Mouse (Mus musculus) ovary, postnatal 14 days (tissue): ENCODE results near the gene Slc35b3.
A peak's percentile ranks its signal among the peaks of the same experiment; 100 is the strongest.

ENCODE experiments used
- DNase-seq: peaks from one replicate; pipeline ENCODE4 v3.0.0; 2022; ENCODE audit warnings: low spot score

Gene Slc35b3

DNA sequence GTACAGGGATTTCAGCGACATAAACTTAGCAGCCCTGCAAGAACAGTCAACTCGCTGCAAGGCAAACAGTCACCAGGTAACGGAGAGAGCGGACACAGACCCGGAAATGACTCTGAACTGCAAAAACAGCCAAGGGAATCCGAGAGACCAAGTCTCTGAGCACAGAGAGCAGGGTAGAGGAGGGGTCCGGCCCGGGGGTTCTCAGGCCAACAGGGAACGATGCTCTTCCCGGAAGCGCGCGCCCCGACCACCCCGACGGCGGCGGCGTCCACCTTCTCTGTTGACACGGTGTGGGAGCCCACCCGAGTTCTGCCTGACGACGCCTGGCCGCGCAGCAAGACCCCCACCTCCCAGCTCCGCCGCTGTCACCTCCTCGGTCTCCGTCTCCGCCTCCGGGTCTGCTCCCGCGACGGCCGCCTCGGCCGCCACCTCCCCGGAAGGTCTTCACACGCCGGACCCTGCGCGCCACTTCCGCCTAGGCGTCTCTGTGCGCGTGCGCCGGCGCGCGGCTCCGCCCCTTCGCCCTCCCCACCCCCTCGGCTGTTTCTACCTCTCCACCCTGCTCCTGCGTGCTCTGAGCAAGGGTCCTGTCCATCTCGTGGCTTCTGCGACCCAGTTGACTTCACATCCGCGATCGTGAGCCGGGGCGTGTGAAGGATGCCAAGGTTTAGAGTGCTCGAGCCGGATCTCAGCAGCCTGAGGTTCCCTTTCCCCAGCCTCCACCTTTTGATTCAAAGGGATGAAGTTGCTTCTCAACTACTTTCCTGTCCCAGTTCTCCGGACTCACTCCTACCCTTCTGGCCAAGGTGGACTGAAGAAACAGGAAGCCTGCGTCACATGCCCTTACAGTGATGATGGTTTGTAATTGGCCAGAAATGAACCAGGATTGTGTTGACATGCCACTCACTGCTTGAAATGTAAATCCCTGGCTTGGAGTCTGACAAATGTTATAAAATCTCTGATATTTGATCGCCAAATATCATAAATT, at the start of gene Slc35b3:
TSS of gene Slc35b3 (minus strand) at position 813 of the 988 bp plus-strand sequence.
- DNase-seq = peak; percentile 73

DNA sequence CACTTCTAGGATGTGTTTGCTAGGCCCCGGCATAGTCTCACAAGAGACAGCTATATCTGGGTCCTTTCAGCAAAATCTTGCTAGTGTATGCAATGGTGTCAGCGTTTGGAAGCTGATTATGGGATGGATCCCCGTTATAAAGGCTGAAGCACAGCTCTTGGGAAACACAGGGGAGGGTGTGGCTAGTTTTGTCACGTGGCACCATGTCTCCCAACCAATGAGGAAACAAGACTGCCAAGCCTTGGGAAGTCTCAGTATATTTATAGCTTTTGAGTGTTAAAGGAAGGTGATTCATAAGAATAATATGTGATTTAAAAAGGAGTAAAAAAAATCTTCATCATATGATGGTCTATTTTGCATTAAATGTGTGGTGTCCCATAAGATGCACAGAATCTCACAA, 49.6 kb upstream of the Slc35b3 start:
- DNase-seq = no peak

DNA sequence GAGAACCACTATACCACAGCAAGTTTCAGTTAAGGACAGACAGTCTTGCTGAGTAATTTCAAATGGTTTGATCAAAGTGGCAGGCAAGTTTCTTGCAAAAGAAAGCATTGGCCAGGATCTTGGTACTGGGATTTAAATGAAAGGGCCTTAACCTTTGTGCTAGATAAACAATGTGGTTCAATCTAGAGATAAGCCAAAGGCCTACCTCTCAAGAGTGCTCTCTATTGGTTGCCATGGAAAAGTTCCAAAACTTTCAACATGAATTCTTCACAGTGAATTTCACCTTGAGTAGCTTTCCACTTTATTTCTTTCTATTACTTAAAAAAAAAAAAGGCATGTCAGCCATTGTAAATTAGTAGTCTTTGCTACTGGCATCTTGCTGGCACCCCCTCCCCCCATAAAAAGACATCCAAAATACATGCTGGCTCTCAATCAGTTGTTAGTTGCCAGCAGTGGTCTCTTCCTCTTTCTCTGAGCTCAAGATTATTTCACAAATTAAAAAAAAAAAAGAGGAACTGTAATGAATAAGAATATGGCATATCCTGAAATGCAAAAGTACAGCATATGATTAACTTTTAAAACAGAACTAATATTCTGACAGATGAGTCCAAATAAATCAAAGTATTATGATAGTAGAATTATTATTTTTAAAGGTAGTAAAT, 42.6 kb upstream of the Slc35b3 start:
- DNase-seq = no peak

DNA sequence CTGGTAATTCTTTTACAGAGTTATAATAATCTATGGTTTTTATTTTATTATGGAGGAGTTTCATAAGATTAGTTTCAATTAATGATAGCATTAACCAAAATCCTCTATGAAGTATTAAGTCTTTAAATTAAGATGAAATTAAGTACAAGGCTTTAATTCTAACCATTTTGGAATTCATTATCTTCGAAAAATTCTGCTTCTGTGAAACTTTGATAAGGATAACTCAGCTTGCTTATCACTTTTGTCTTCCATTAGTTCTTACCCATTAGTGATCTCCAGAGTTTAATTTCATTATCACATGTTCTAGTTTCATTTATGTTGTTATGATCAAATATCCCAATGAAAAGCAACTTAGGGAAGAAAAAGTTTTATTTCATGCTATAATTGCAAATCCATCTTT, 41.7 kb upstream of the Slc35b3 start:
- no peak for DNase-seq

DNA sequence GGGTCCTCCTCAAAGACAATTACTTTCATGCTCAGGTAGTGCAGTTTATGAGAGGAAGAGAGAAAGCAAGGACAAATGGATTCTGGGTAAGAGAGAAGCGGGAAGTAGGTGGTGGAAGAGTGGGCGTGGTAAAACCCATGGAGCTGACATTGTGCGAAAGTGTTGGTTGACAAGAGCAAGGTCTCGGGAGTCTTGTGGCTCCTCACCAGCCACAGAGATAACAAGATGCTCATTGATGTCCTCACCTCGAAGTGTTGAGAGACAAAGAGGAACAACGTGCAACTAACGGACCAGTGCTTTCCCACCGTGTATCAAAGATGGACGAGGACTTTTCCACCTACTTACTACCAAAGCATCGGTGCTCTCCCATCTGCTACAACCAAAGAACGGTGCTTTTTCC, 40.8 kb upstream of the Slc35b3 start:
- no peak for DNase-seq

DNA sequence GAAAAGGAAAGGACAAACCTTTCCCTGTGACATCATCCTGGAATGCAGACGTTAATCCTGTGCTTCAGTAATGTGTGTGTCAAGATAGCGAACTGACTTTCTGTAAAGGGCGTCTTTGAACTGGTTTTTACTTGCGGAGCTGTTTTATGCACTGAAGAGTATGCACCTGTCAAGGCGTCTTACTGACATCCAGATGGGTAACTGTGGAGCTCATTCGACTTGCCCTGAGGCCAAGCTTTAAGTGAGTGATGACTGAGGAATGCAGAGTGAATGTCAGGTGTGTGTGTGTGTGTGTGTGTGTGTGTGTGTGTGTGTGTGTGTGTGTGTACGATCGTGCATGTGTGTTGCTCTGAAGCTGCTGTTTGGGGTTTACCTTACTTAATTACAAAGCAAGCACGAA, 38.3 kb upstream of the Slc35b3 start:
- DNase-seq = no peak

DNA sequence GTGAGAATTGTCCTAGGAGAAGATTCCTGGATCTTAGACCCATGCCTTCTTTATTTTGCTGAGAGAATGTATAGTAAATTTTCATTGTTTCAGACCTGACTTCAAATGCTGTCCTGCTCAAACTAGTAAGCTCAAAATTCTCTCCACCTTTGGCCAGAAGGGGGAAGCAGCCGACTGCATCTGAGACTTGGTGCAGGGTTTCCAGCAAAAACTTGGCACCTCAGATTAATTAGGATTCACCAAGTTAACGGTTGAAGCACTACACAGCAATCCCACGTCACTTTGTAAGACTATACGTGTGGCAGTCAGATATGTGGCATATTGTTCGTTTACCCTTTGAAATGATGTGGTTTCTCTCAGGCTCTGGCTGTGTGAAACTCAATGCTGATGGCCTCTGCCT, 31.9 kb upstream of the Slc35b3 start:
- DNase-seq = peak; percentile 11

DNA sequence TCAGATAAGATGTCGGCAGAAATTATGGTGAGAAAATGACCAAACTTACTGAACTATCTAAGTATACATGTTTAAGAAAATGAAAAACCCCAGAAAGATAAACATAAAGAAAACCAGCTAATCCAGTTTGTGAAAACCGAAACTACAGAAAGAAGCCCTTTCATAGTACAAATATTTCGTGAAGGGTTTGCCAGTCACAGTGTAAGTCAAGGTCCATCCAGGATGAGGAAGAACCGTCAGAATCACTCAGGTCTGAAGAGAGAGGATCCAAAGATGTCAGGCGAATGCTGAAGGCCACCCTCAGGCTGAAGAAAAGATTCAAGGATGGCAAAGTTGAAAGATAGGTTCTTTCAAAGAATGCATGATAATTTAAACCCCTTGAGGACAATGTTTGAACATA, 23.1 kb upstream of the Slc35b3 start:
- DNase-seq = no peak

DNA sequence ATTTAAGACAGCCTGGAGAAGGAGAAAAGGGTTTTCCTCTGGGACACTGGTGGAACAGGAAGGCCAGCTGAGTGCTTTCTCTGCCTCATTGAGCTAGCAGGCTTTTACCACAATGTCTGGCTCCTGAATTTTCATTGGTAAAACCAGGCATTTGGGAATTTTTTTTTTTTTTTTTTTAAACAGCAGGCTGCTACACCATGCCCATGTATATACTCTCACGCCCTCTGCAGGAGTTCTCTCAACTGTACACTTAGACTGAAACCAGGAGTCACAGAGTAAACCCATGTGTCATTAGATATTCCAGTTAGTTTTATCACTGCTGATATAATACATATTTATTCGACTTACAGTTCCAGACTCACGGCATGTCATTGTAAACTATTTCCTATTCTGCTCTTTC, 20.2 kb upstream of the Slc35b3 start:
- no peak for DNase-seq

DNA sequence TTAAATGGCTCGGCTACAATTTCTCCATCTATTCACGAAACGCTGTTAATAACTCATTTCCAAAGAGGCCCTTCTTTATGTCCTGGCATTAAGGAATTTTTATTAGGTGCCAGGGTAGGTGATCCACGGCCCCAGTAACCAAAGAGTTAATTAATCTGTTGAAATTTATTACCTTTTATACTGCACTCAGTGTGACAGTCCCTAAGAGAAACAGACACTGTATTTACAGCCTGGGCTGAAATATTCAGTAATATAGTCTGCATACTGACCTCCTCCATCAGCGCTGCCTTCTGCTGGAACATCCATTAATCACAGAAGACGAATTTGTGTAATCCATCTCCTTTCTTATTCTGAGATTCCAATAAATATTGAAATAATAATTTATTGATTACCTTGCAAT, 16.3 kb upstream of the Slc35b3 start:
- no peak for DNase-seq

DNA sequence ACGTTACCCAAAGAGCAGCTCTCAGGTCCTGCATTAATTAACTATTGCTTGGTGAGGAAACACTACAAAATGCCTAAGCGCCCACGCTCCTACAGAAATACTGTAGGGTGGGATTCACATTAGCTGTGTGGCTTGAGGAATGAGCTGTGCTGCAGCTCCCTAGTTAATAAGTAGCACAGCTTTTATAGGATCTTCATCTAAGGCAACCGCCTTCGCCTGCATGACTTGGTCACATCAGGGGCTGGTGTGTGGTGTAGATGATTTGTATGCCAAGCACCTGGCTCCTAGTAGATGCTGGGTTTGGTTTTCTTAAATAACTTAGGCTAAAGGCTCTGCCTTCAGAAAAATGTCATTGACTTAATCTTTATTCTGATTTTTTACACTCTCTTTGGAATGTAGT, 15.2 kb upstream of the Slc35b3 start:
- no peak for DNase-seq

DNA sequence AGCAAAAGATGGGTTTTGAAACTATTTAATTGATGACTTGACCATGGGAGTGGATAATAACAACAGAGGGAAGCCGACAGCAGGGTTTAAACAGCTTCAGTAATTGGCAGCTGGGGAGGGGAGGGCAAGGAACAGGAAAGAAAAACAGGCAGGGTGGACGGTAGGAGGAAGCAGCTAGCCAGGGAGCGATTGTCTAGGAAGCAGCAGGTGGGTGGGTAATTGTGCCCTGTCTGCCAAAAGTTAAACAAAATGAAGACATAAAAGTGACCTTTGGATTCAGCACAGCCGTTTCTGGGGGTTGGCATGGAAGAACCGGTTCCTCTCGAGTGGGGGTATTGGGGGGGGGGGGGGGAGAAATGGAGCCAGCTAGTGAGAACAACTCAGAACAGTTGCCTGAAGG, 11.9 kb upstream of the Slc35b3 start:
- no peak for DNase-seq

DNA sequence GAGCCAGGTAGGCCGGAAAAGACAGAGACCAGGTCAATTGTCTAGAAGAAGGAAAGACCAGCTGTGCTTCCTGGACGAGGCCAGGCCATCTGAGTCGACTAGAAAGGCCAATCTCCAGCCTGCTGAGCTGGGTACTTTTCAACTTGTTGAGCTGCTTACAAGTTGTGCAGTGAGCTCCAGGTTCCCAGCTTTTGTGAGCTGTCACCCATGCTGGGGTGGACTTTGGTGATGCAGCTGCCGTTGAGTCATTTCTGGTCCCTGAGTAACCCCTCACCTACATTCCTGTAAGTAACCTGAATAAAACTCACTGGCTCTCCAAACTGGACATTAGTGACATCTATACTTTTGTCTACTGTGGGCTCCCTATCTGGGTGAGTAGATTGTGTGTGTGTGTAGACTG, 10.4 kb upstream of the Slc35b3 start:
- no peak for DNase-seq

DNA sequence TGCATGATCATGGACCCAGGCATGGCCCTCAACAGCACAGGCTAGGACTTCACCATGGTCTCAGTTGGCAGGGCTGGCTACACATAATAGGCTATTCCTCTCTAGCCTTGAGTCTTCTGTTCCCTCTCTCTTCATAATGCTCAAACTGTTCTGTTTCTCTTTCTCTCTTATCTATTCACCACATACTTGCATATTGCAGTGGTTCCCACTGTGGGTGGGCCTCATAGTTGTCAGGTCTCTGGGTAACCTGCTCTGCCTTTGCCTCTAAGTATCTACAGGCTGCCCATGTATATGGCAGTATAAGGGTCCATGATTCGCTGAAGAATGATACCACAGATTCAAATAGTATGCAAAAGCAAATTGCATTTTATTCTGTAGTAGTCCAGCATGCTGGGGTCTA, 6.8 kb upstream of the Slc35b3 start:
- no peak for DNase-seq

DNA sequence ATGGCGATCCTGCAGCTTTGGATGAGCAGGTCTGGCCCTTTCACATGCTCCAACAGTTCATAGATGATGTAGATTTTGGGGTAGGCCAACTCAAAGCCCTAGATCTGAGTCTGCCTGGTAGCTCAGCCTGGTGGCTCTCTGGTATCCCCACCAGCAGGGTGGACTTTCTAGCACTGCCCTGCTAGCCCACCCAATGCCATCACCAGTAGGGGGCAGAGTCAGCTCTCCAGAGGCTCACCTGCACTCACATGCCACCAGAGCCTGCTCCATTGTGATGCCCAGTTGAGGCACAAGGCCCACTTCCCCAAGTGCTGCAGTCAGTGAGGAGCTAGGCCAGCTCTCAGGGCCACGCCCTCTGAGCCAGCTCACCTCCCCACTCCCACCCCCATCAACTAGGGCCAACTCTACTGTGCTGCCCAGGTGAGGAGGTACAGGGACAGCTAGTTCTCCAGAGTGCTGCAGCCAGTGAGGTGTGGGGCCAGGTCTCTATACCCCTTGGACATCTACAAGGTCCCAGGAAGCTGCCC, 6.3 kb upstream of the Slc35b3 start:
- no peak for DNase-seq

DNA sequence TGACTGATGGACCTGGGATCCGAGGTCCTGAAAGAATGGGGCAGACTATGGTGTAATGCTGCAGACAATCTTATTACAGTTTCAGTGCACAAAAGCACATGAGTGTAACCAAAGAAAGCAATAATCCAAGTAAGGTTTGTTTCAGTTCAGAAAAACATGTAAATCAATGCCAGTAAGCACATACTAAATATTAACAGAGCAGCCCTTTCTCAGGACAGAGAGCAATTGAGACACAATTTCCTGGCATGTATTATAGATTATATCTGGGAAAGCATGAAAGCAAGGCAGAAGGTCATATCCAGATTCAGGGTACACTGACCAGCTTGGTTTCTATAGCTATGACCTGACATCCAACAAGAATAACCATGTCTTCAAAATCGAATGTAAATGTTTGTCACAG, 2.1 kb upstream of the Slc35b3 start:
- DNase-seq = no peak

DNA sequence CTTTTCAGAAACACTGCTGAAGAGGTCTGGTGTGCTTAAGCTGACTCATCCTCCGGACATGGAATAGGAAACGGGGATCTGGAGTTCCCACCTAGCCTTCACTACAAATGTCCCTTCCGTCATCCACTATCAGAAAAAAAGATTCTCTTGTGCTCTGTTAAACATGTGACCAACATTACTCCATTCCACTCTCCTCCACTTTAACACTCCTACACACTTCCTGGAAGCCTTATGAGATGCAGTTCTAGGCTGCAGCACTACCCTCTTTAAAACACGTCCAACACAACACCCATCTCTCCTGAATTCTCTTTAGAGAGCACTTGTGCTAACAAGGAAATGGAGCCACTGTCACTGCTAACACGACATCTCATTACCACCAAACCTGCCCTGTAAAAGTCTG, 2.6 kb downstream of the Slc35b3 start:
- DNase-seq = no peak

DNA sequence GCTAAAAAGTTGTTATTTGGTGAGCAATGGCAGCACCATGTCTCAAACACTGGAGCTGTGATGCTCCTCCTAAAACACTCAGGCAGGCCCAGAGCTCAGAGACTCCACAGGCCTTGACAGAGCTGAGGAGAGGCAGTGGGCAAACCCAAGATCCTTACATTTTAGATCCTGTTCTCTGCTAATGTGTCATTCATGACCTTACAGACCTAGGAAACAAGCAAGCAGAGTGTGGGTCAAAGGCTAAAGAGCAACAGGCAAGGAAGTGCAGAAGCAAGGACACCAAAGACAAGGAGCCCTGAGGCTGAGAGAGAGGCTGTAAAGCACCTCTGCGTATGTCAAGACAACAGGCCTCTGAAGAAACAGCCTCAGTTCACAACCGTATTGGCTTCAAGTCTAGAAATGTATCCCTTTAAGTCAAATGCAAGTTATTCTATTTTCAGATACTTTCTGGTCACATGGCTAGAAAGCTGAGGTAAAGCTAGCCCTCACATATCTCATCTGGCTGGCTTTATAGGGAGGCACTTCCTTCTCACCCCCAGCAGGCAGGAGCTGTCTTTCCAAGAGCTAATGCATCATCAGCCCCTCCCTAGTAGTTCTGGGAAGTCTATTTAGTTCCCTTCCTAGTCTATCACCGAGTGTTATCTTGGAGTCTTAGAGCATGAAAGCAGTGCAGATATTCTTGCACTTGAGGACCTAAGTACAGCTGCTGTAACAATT, 14.2 kb downstream of the Slc35b3 start:
- no peak for DNase-seq

DNA sequence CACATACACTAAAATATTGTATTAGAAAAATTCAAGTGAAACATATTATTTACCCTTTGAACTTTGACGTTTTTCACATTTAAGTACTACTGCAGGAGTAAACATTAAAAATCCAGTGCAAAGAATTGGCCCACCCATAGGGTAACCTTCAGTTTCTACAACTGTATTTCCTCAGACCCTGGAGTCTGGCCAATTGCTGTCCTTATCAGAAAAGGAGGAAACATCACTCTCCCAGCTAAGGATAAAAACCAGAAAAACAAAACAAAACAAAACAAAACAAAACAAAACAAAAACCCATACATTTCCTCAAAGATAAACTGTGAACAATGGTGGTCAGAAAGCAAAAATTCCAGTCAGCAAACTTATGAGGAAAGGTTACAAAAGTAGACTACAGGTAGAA, 14.9 kb downstream of the Slc35b3 start:
- no peak for DNase-seq

DNA sequence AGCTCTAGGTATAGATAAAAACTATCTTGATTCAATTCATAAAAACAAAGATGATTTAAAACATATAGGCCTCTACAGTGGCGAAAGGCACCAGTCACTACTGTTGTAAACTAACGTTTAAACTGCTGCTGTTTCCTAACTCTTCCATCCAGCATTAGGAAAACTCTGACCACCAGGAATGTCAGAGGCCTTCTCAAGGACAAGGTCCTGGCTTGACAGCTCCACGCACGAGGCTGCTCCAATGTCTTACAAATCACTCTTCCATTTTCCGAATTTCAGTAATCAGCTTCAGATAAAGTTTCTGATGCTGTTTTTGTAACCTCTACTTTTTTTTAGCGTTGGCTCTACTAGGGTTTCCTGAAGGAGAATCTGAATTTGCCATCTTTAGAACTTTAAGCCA, 15.7 kb downstream of the Slc35b3 start:
- no peak for DNase-seq

DNA sequence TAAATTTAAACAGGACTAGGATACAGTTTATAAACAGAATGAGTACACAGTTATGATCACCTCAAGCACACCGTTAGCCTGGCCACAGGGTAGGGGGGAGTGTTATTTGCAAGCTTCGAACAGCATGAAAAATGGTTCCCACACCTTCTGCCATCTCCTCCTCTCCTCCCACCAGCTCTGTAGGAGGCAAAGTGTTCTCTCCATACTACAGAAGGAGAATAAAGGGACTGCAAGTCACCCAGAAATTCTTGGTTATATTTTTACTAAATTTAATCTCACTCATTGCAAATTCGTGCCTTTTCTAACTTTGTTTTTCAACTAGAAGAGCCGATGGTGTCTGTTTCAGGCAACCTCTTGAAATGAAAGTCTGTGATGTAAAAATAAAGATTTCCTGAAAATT, 18.9 kb downstream of the Slc35b3 start:
- DNase-seq = no peak

DNA sequence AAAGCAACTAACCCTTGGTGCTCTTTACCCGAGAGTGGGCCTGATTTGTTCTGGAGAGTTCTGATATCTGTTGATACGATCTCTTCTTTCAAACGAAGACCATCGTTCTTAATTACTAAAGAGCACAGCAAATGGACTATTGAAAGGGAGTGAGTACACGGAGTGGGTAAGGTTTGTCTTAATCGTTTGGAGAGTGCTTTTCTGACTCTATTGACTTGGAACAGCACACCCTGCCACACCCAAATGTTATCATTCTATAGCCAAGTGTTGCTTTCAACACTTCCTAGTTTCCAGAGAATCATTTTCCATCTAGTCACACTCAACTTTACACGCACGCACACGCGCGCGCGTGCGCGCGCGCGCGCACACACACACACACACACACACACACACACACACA, 19.4 kb downstream of the Slc35b3 start:
- DNase-seq = no peak

DNA sequence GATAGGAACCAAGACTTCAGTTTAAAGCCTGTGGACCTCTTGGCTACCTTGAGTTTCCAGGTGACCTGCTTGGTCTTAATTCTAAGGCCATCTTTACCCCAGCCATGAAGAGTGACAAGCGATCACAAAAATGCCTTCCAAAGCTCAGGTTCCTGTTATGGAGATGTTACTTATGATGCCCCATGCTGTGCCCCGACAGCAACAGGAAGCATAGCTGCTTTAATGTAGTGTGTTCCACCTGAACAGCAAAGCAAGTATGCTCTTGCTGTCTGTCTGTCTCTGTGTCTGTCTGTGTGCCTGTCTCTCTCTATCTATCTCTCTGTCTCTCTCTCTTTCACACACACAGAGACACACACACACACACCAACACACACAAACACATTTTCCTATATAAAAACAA, 22.2 kb downstream of the Slc35b3 start:
- DNase-seq = no peak
